Mouse (Mus musculus) small intestine, adult 2 months (tissue): Measurements from ENCODE around the gene Fgd4. TPM values are rescaled to one million over a fixed set of nuclear protein-coding genes. Genes with fewer than 3 reads are reported as not detected.
"Not testable (repeated sequence)": the region's sequence is repeated elsewhere in the genome, so short reads cannot be mapped to it uniquely, and the experiment has no call there.

ENCODE experiments used
- H3K27ac ChIP-seq: fragments of 200-500 bp; 2 replicates; pipeline ENCODE4 v1.5.1; 2012; ENCODE audit warnings: low read depth, low read length, control low read depth, inconsistent platforms; ENCODE audit not compliant: insufficient read depth
- H3K27me3 ChIP-seq: fragments of 200-500 bp; 2 replicates; pipeline ENCODE4 v1.6.1; 2012; ENCODE audit warnings: mild to moderate bottlenecking, moderate library complexity, low read length, inconsistent platforms; ENCODE audit not compliant: control insufficient read depth, insufficient read depth
- H3K36me3 ChIP-seq: fragments of 200-500 bp; 2 replicates; pipeline ENCODE4 v1.6.1; 2012; ENCODE audit warnings: mild to moderate bottlenecking, low read length, control low read depth, inconsistent platforms; ENCODE audit not compliant: control insufficient read depth, insufficient read depth
- H3K4me1 ChIP-seq: fragments of 200-500 bp; 2 replicates; pipeline ENCODE4 v1.6.1; 2012; ENCODE audit warnings: low read length, inconsistent platforms, mixed read lengths; ENCODE audit not compliant: control insufficient read depth, insufficient read depth, insufficient read length
- H3K4me3 ChIP-seq: fragments of 200-500 bp; 2 replicates; pipeline ENCODE4 v1.5.1; 2012; ENCODE audit warnings: low read depth, mild to moderate bottlenecking, control low read depth, inconsistent platforms, low read length, moderate library complexity
- CTCF ChIP-seq: fragments of 200-500 bp; IDR thresholded peaks from 2 replicates; pipeline ENCODE4 v1.5.1; 2012; ENCODE audit warnings: low read depth, mild to moderate bottlenecking, control low read depth, inconsistent platforms, low read length, moderate library complexity, mixed read lengths; ENCODE audit not compliant: insufficient replicate concordance, insufficient read length; ENCODE audit errors: extremely low read depth
- POLR2A ChIP-seq: fragments of 200-500 bp; IDR thresholded peaks from 2 replicates; pipeline ENCODE4 v1.6.1; 2012; ENCODE audit warnings: low read depth, mild to moderate bottlenecking, control low read depth, inconsistent platforms, low read length, moderate library complexity
- WGBS: fragments of 180-500 bp; shearing (Covaris S2); methylation state at CpG from one replicate; pipeline ENCODE4 v1.1.7; 2018; 5-methylcytosine and 5-hydroxymethylcytosine counted together
- polyA plus RNA-seq: library from polyadenylated mRNA; depleted of rRNA; stranded (reverse); fragments of >200 nt; gene quantifications from 2 replicates; pipeline ENCODE4 v1.2.3, GENCODE M21; 2012; rRNA removed

The Fgd4 gene
- polyA plus RNA-seq, 1 experiment, result 10.3 TPM

GRCm38 (mm10) chr16:16450021-16450420 is 150.3 kb downstream of the Fgd4 start:
- Histone ChIP-seq H3K27me3 (no peaks in the 10 kb centered on the region), H3K4me1 (no peaks in the 10 kb centered on the region)
- 84% methylated on average over 1 of the region's 1 CpGs for WGBS

GRCm38 (mm10) chr16:16438436-16438835 is 161.9 kb downstream of the Fgd4 start:
- 86% methylated on average over 1 of the region's 1 CpGs for whole genome bisulfite sequencing
- H3K4me3 ChIP-seq, result no peak overlapping the region
- H3K27me3 ChIP-seq, result no peaks in the 10 kb centered on the region
- TF ChIP-seq CTCF (no peak), POLR2A (no peak)
- peaks cover 17% of the 10 kb centered on the region for H3K36me3 ChIP-seq
- H3K4me1 ChIP-seq, result no peaks in the 10 kb centered on the region
- no peak overlapping the region for H3K27ac ChIP-seq

More at GRCm38 (mm10) chr16:16450021-16450420, 150.3 kb downstream of the Fgd4 start:
- peaks cover 20% of the 10 kb centered on the region for H3K36me3 ChIP-seq
- no peak overlapping the region for H3K27ac ChIP-seq
- TF ChIP-seq POLR2A, result no peak
- TF ChIP-seq CTCF, result no peak
- H3K4me3 ChIP-seq, result no peak overlapping the region

- Histone ChIP-seq H3K27me3 (no peaks in the 10 kb centered on the region), H3K4me3 (no peak overlapping the region), H3K4me1 (no peaks in the 10 kb centered on the region), H3K36me3 (peaks cover 19% of the 10 kb centered on the region), H3K27ac (no peak overlapping the region)
- TF ChIP-seq CTCF (no peak), POLR2A (no peak)
- WGBS, result 87% methylated on average over 2 of the region's 2 CpGs
These were observed 177.9 kb downstream of the Fgd4 start for GRCm38 (mm10) chr16:16422456-16422855.

GRCm38 (mm10) chr16:16367217-16367616 is 233.1 kb downstream of the Fgd4 start:
- H3K27ac ChIP-seq, H3K36me3 ChIP-seq, H3K4me3 ChIP-seq, H3K27me3 ChIP-seq, H3K4me1 ChIP-seq: not testable (repeated sequence)
- 23% methylated on average over 9 of the region's 9 CpGs for WGBS

Other genes starting within 250 kb of the Fgd4 start
- 3.3 and 5.8 TPM in 2 replicates for gene Dnm1l, start 241.6 kb downstream of the Fgd4 start, polyA plus RNA-seq
- gene Olfr19, start 75.9 kb upstream of the Fgd4 start, polyA plus RNA-seq, result not detected in 2 replicates
- not detected in 2 replicates for gene Spag6l, start 228.9 kb upstream of the Fgd4 start, polyA plus RNA-seq